In genomic region chr1:193382435-193382834, GRCm38 (mm10) we compare ENCODE assay signal across 7 mouse cellular contexts. TPM values are rescaled to one million over a fixed set of nuclear protein-coding genes. Genes with fewer than 3 reads are reported as not detected.
DNase-seq lines count a peak whose midpoint lies in the region; ATAC-seq and TF ChIP-seq lines count a peak whose summit lies in the region.

No protein-coding gene starts in this region.

- peak overlapping the region; percentile 10; the same call in 1 of the 2 replicates for H3K27ac ChIP-seq in embryonic facial prominence, embryonic 11.5 days (replicated peaks; ENCODE audit: low read depth, low read length)
- no peak overlapping the region for H3K27ac ChIP-seq in intestine, embryonic 15.5 days
- no peak overlapping the region for H3K27ac ChIP-seq in lung, postnatal 0 days (ENCODE audit: low read length)
- H3K27ac ChIP-seq in stomach, embryonic 16.5 days (ENCODE audit: low read length), result 0 out of 2 replicates have a peak overlapping the region, but pooled peaks have one; percentile 17

- H3K36me3 ChIP-seq in embryonic facial prominence, embryonic 11.5 days (replicated peaks; ENCODE audit: control insufficient read depth, insufficient read depth, low read depth, low read length), result no peaks in the 10 kb centered on the region
- no peaks in the 10 kb centered on the region for H3K36me3 ChIP-seq in intestine, embryonic 15.5 days
- no peaks in the 10 kb centered on the region for H3K36me3 ChIP-seq in lung, postnatal 0 days (ENCODE audit: insufficient read depth, low read length)
- H3K36me3 ChIP-seq in stomach, embryonic 16.5 days (ENCODE audit: control insufficient read depth, insufficient read depth, low read length), result no peaks in the 10 kb centered on the region

- no peaks in the 10 kb centered on the region for H3K9me3 ChIP-seq in embryonic facial prominence, embryonic 11.5 days (replicated peaks; ENCODE audit: control insufficient read depth, low read length)
- no peaks in the 10 kb centered on the region for H3K9me3 ChIP-seq in intestine, embryonic 15.5 days
- H3K9me3 ChIP-seq in lung, postnatal 0 days (ENCODE audit: low read length), result no peaks in the 10 kb centered on the region
- no peaks in the 10 kb centered on the region for H3K9me3 ChIP-seq in stomach, embryonic 16.5 days (replicated peaks; ENCODE audit: control insufficient read depth, low read length)

- peak; percentile 78 for ATAC-seq in embryonic facial prominence, embryonic 11.5 days (replicated peaks; ENCODE audit: insufficient number of reproducible peaks, low FRiP score, low TSS enrichment, low read depth)
- peak; percentile 82 for ATAC-seq in intestine, embryonic 15.5 days
- ATAC-seq in lung, postnatal 0 days, result peak; percentile 81
- ATAC-seq in stomach, embryonic 16.5 days (ENCODE audit: insufficient read depth, low FRiP score), result peak; percentile 64; the same call in 1 of the 2 replicates

- TF ChIP-seq CTCF in lung, postnatal 0 days (IDR thresholded peaks at IDR 0.05), result no peak

- H3K4me2 ChIP-seq in embryonic facial prominence, embryonic 11.5 days (ENCODE audit: low read depth, low read length), result peak overlapping the region; percentile 53
- peak overlapping the region; percentile 64 for H3K4me2 ChIP-seq in intestine, embryonic 15.5 days (replicated peaks)
- H3K4me2 ChIP-seq in lung, postnatal 0 days (replicated peaks; ENCODE audit: low read depth, low read length), result peak overlapping the region; percentile 58
- H3K4me2 ChIP-seq in stomach, embryonic 16.5 days (ENCODE audit: low read depth, low read length), result peak overlapping the region; percentile 66

- peak overlapping the region; percentile 43 for H3K9ac ChIP-seq in embryonic facial prominence, embryonic 11.5 days (replicated peaks; ENCODE audit: low read length)
- H3K9ac ChIP-seq in intestine, embryonic 15.5 days, result no peak overlapping the region
- H3K9ac ChIP-seq in lung, postnatal 0 days (replicated peaks; ENCODE audit: low read depth), result no peak overlapping the region
- peak overlapping the region; percentile 60 for H3K9ac ChIP-seq in stomach, embryonic 16.5 days (ENCODE audit: low read length)

- H3K4me1 ChIP-seq in embryonic facial prominence, embryonic 11.5 days (ENCODE audit: control insufficient read depth, insufficient read depth, low read length), result peaks cover 2% of the 10 kb centered on the region
- H3K4me1 ChIP-seq in intestine, embryonic 15.5 days (replicated peaks), result peaks cover 7% of the 10 kb centered on the region; the same call in 1 of the 2 replicates
- peaks cover 9% of the 10 kb centered on the region; the same call in 1 of the 2 replicates for H3K4me1 ChIP-seq in lung, postnatal 0 days (ENCODE audit: insufficient read depth, low read depth, low read length)
- H3K4me1 ChIP-seq in stomach, embryonic 16.5 days (ENCODE audit: control insufficient read depth, insufficient read depth, low read length), result peaks cover 11% of the 10 kb centered on the region

- peak overlapping the region; percentile 36 for H3K4me3 ChIP-seq in embryonic facial prominence, embryonic 11.5 days (ENCODE audit: low read depth, low read length)
- H3K4me3 ChIP-seq in intestine, embryonic 15.5 days (replicated peaks), result peak overlapping the region; percentile 33
- peak overlapping the region; percentile 28 for H3K4me3 ChIP-seq in lung, postnatal 0 days (ENCODE audit: low read depth, low read length)
- H3K4me3 ChIP-seq in stomach, embryonic 16.5 days (replicated peaks; ENCODE audit: low read length), result peak overlapping the region; percentile 42

- WGBS in embryonic facial prominence, embryonic 11.5 days, result 0% methylated on average over 8 of the region's 8 CpGs
- 2% methylated on average over 8 of the region's 8 CpGs for WGBS in intestine, embryonic 15.5 days
- WGBS in lung, postnatal 0 days, result under 1% methylated on average over 8 of the region's 8 CpGs
- WGBS in stomach, embryonic 16.5 days, result 1% methylated on average over 8 of the region's 8 CpGs

- no peaks in the 10 kb centered on the region for H3K27me3 ChIP-seq in embryonic facial prominence, embryonic 11.5 days (ENCODE audit: control insufficient read depth, insufficient read depth, low read length)
- H3K27me3 ChIP-seq in intestine, embryonic 15.5 days (replicated peaks), result no peaks in the 10 kb centered on the region
- no peaks in the 10 kb centered on the region for H3K27me3 ChIP-seq in lung, postnatal 0 days (replicated peaks; ENCODE audit: insufficient read depth, low read length)
- no peaks in the 10 kb centered on the region for H3K27me3 ChIP-seq in stomach, embryonic 16.5 days (ENCODE audit: control insufficient read depth, insufficient read depth, low read length)

- DNase-seq in R1 (ENCODE audit: low read depth, low spot score), result peak; percentile 74
- peak; percentile 86 for DNase-seq in embryonic facial prominence, embryonic 11.5 days (ENCODE audit: low spot score)
- DNase-seq in lung, postnatal 0 days (ENCODE audit: low spot score), result peak; percentile 58
- DNase-seq in right cerebral cortex, adult 18-20 months, result no peak
- DNase-seq in cerebellum, postnatal 25 days, result no peak

- TF ChIP-seq EP300 in lung, postnatal 0 days (IDR thresholded peaks at IDR 0.05), result no peak

RNA-seq across cellular contexts. Expression of gene Camk1g, which starts 12.3 kb away (rescaled TPM):
- 21.6 and 21.9 TPM in 2 replicates for polyA plus RNA-seq in embryonic facial prominence, embryonic 11.5 days (2014; fragmentation: Nextera tagmentation; extraction: Ambion mirVana)
- polyA plus RNA-seq in intestine, embryonic 15.5 days (2015; fragmentation: Nextera tagmentation; extraction: Ambion mirVana), result 5.2 and 6.8 TPM in 2 replicates
- 14.4 and 15.9 TPM in 2 replicates for polyA plus RNA-seq in lung, postnatal 0 days (2015; fragmentation: Nextera tagmentation; extraction: Ambion mirVana)
- polyA plus RNA-seq in stomach, embryonic 16.5 days (2015; fragmentation: Nextera tagmentation; extraction: Ambion mirVana), result 7.9 and 8.4 TPM in 2 replicates

Comparison
In these comparisons a context has a peak if more than half of its experiments do, and no peak if none do; other contexts are left out.
1. DNase-seq: peak in R1 (single experiment), embryonic facial prominence, embryonic 11.5 days (single experiment) and lung, postnatal 0 days (single experiment); none in right cerebral cortex, adult 18-20 months (single experiment) and cerebellum, postnatal 25 days (0 of 2).
2. H3K27ac ChIP-seq: peak in embryonic facial prominence, embryonic 11.5 days (single experiment) and stomach, embryonic 16.5 days (single experiment); none in intestine, embryonic 15.5 days (single experiment) and lung, postnatal 0 days (single experiment).
3. H3K9ac ChIP-seq: peak in embryonic facial prominence, embryonic 11.5 days (single experiment) and stomach, embryonic 16.5 days (single experiment); none in intestine, embryonic 15.5 days (single experiment) and lung, postnatal 0 days (single experiment).
4. Peak in every context shown above with its lines, with median percentiles within 50 percentile points of each other: ATAC-seq, H3K4me2 ChIP-seq and H3K4me3 ChIP-seq.